Mouse (Mus musculus): ENCODE data around the gene Ccr10. TPM values are rescaled to one million over a fixed set of nuclear protein-coding genes. Genes with fewer than 3 reads are reported as not detected.

Ccr10 gene
- polyA plus RNA-seq (2012; rRNA removed; ENCODE audit: low replicate concordance): 17.2 and 32.6 TPM in 2 replicates

GRCm38 (mm10) chr11:101174851-101175628 lies at the start of gene Ccr10:
TSS of gene Ccr10 (minus strand) at chr11:101175443.

GRCm38 (mm10) chr11:101170811-101171610 lies 4.2 kb downstream of the Ccr10 start, which contains the start of gene Plekhh3:
TSS of gene Plekhh3 (minus strand) at chr11:101171351.

GRCm38 (mm10) chr11:101170354-101170810 lies 4.9 kb downstream of the Ccr10 start, which contains the start of gene Cntnap1:
TSS of gene Cntnap1 (plus strand) at chr11:101170523.

GRCm38 (mm10) chr11:101155728-101156371 lies 19.4 kb downstream of the Ccr10 start, which contains the start of gene Tubg2:
TSS of gene Tubg2 (plus strand) at chr11:101155907.

Other genes with a start within 250 kb of the Ccr10 start
- 48.3 and 72.0 TPM in 2 replicates for gene Stat3, start 235.9 kb downstream of the Ccr10 start, polyA plus RNA-seq (2012; rRNA removed; ENCODE audit: low replicate concordance)
- 27.3 and 28.8 TPM in 2 replicates for gene Cavin1, start 204.6 kb downstream of the Ccr10 start, polyA plus RNA-seq (2012; rRNA removed; ENCODE audit: low replicate concordance)
- 75.6 and 77.5 TPM in 2 replicates for gene Atp6v0a1, start 166.0 kb downstream of the Ccr10 start, polyA plus RNA-seq (2012; rRNA removed; ENCODE audit: low replicate concordance)
- 18.0 and 24.9 TPM in 2 replicates for gene Naglu, start 105.4 kb downstream of the Ccr10 start, polyA plus RNA-seq (2012; rRNA removed; ENCODE audit: low replicate concordance)
- gene Hsd17b1, start 97.0 kb downstream of the Ccr10 start, polyA plus RNA-seq (2012; rRNA removed; ENCODE audit: low replicate concordance): 0.22 TPM in 1 of 2 replicates, not detected in the other
- gene Coasy, start 92.9 kb downstream of the Ccr10 start, polyA plus RNA-seq (2012; rRNA removed; ENCODE audit: low replicate concordance): 52.0 and 53.1 TPM in 2 replicates
- 55.4 and 114 TPM in 2 replicates for gene Mlx, start 88.2 kb downstream of the Ccr10 start, polyA plus RNA-seq (2012; rRNA removed; ENCODE audit: low replicate concordance)
- gene Psmc3ip, start 80.0 kb downstream of the Ccr10 start, polyA plus RNA-seq (2012; rRNA removed; ENCODE audit: low replicate concordance): 0.21 and 0.25 TPM in 2 replicates
- 34.1 and 45.4 TPM in 2 replicates for gene Retreg3, start 55.5 kb downstream of the Ccr10 start, polyA plus RNA-seq (2012; rRNA removed; ENCODE audit: low replicate concordance)
- gene Tubg1, start 55.5 kb downstream of the Ccr10 start, polyA plus RNA-seq (2012; rRNA removed; ENCODE audit: low replicate concordance): 12.9 and 14.6 TPM in 2 replicates
- 1.4 and 1.8 TPM in 2 replicates for gene Tubg2, start 19.5 kb downstream of the Ccr10 start, polyA plus RNA-seq (2012; rRNA removed; ENCODE audit: low replicate concordance)
- 2.5 and 3.7 TPM in 2 replicates for gene Cntnap1, start 4.9 kb downstream of the Ccr10 start, polyA plus RNA-seq (2012; rRNA removed; ENCODE audit: low replicate concordance)
- gene Plekhh3, start 4.1 kb downstream of the Ccr10 start, polyA plus RNA-seq (2012; rRNA removed; ENCODE audit: low replicate concordance): 49.1 and 101 TPM in 2 replicates
- gene Ezh1, start 51.0 kb upstream of the Ccr10 start, polyA plus RNA-seq (2012; rRNA removed; ENCODE audit: low replicate concordance): 16.0 and 18.3 TPM in 2 replicates
- 30.1 and 31.9 TPM in 2 replicates for gene Ramp2, start 70.6 kb upstream of the Ccr10 start, polyA plus RNA-seq (2012; rRNA removed; ENCODE audit: low replicate concordance)
- 87.6 and 146 TPM in 2 replicates for gene Vps25, start 78.3 kb upstream of the Ccr10 start, polyA plus RNA-seq (2012; rRNA removed; ENCODE audit: low replicate concordance)
- 5.5 and 6.8 TPM in 2 replicates for gene Wnk4, start 85.1 kb upstream of the Ccr10 start, polyA plus RNA-seq (2012; rRNA removed; ENCODE audit: low replicate concordance)
- 0.22 and 0.28 TPM in 2 replicates for gene Cntd1, start 103.6 kb upstream of the Ccr10 start, polyA plus RNA-seq (2012; rRNA removed; ENCODE audit: low replicate concordance)
- gene Coa3, start 103.7 kb upstream of the Ccr10 start, polyA plus RNA-seq (2012; rRNA removed; ENCODE audit: low replicate concordance): 579 and 638 TPM in 2 replicates
- gene Becn1, start 126.8 kb upstream of the Ccr10 start, polyA plus RNA-seq (2012; rRNA removed; ENCODE audit: low replicate concordance): 87.7 and 128 TPM in 2 replicates
- gene Psme3, start 140.8 kb upstream of the Ccr10 start, polyA plus RNA-seq (2012; rRNA removed; ENCODE audit: low replicate concordance): 22.3 and 29.3 TPM in 2 replicates
- 5.0 TPM in 2 replicates for gene Aoc2, start 149.6 kb upstream of the Ccr10 start, polyA plus RNA-seq (2012; rRNA removed; ENCODE audit: low replicate concordance)
- gene Aoc3, start 155.2 kb upstream of the Ccr10 start, polyA plus RNA-seq (2012; rRNA removed; ENCODE audit: low replicate concordance): 5.4 and 11.8 TPM in 2 replicates
- gene G6pc, start 192.1 kb upstream of the Ccr10 start, polyA plus RNA-seq (2012; rRNA removed; ENCODE audit: low replicate concordance): 9.9 and 11.1 TPM in 2 replicates
- gene Aarsd1, start 242.2 kb upstream of the Ccr10 start, polyA plus RNA-seq (2012; rRNA removed; ENCODE audit: low replicate concordance): 13.6 TPM in 2 replicates
- gene Gm27029, start 249.4 kb upstream of the Ccr10 start, polyA plus RNA-seq (2012; rRNA removed; ENCODE audit: low replicate concordance): 0.11 TPM in 1 of 2 replicates, not detected in the other
- gene Rundc1, start 249.6 kb upstream of the Ccr10 start, polyA plus RNA-seq (2012; rRNA removed; ENCODE audit: low replicate concordance): 18.1 and 22.8 TPM in 2 replicates
- gene Ptges3l, start 249.9 kb upstream of the Ccr10 start, polyA plus RNA-seq (2012; rRNA removed; ENCODE audit: low replicate concordance): 0.34 and 2.0 TPM in 2 replicates

All from duodenum, adult 2 months (tissue).